Mouse (Mus musculus) lung, postnatal 14 days (tissue): ENCODE results near the gene Slc36a2.

Experiments
- DNase-seq: peaks from one replicate; pipeline ENCODE4 v3.0.0; 2021

Slc36a2 gene

DNA sequence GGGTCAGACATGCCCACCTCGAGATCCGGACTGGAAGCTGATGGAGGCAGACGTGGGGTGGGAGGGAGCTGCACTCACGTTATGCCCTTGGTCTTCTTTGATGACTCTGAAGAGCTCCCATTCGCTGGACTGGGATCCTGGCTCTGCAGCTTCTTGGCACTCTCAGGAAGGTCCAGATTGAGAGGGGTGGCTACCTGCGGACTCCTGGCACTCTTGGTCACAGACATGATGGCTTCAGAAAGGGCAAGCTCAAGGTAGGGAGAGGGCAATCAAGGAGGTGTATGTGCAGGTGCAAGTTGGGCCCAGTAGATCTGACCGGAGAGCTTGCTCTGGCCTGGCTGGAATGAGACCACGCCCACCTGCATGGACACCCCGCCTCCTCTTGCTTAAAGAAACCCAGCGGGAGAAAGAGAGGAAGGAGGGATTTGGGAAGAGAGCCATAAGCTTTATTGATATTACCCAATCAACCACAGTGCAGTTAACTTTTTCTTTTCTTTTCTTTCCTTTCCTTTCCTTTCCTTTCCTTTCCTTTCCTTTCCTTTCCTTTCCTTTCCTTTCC lies at the start of gene Slc36a2:
TSS of gene Slc36a2 (minus strand) at position 345 of the 559 bp plus-strand sequence.
- peak; percentile 52 for DNase-seq

DNA sequence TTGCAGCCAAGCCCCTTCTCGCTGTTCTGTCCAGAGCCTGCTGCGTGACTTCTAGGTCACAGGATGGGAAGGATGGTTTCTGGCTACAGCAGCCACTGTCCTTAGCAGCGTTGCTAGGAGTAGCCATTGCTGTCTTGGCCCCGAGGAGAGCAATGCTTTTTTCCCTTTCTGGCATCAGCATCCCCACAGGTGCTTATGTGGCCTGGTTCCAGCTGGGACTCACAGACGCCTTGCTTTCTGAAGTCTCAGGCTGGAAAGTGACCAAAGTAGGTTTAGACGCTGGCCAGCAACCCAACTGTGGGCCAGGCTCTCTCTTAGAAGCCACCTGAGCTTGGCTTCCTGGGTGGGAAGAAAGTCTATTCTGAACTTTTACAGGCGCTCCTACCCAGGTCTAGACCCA lies 49.4 kb upstream of the Slc36a2 start:
- no peak for DNase-seq

DNA sequence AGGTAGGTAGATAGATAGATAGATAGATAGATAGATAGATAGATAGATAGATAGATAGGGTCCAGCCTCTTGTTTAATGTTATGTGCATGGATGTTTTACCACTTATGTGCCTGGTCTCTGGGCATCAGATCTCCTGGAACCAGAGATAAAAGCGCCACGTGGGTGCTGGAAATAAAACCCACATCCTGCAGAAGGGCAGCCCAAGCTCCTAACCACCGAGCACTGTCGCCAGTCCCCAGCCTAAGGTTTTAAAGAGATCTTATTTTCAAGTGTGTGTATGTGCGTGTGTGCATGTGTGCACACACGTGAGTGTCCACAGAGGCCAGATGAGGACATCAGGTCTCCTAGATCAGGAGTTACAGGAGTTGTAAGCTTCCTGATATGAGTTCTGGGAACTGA lies 46.2 kb upstream of the Slc36a2 start:
- DNase-seq: no peak

DNA sequence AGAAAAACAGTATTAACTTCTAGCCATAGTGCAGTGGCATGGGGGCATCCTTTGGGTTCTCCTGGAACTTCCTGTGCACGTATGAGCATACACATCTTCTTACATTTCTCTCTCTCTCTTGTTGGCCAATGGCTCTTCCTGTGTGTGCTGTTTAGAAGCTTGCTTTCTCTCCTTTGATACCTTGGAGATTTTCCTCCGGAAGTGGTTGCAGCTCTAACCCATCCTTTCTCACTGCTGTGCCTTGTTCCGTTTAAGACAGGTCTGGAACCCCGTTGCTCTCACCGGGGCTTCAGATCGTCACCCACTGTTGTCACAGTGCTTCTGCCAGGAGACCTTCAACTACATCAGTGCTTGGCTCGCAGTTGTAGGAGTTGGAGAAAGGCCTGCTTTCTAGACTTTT lies 36.4 kb upstream of the Slc36a2 start:
- DNase-seq: no peak

DNA sequence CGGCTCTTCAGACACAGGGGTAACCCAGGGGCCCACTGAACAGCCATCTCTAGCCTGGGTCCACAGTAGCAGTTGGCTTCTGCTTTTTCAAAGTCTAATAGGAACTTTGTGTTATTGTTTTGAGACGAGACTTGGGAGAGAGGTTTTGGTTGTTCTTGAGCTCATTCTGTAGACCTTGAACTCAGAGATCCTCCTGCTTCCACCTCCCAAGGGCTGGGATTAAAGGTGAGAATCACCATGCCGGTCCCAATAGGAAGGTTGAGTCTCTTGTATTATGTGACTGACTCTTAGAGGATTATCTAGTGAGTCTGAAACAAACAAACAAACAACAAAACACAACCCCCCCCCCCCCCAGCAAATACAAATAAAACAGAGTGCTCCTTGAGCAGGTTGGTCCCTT lies 33.6 kb upstream of the Slc36a2 start:
- no peak for DNase-seq

DNA sequence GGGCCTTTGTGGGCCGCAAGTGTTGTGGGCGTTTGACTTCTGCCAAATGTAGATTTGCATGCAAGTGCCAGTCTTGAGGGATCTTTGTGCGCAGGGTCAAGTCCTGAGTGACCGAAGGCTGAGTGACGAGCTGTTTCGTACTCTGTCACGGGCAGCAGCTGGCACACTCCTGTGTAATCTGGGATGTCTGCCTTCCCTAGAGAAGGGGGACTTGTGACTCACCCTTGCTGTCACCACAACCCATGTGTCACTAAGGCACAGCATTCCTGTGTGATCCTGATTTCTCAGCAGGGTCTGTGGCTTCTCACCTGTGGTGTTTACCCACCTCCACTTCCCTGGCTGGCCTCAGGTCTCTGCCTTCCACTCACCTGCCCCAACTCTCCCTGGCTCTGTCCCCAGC lies 33.0 kb upstream of the Slc36a2 start:
- no peak for DNase-seq

DNA sequence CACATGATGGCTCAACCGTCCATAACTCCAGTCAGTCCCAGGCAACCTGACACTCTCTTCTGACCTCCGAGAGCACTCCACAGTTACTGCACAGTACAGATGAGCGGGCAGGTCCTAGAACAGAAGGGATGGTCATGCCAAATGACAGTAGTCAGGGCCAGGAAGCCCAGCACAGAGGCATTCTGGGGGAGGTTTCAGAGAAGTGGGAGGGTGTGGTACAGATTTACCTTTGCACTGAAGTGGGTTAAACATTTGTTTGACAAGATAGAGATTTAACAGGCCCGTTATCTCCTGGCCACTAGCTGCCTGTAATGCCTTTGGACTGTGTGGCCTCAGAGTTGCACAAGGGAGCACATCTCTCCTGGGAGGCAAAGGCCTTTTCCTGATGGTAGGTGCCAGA lies 32.5 kb upstream of the Slc36a2 start:
- DNase-seq: no peak

DNA sequence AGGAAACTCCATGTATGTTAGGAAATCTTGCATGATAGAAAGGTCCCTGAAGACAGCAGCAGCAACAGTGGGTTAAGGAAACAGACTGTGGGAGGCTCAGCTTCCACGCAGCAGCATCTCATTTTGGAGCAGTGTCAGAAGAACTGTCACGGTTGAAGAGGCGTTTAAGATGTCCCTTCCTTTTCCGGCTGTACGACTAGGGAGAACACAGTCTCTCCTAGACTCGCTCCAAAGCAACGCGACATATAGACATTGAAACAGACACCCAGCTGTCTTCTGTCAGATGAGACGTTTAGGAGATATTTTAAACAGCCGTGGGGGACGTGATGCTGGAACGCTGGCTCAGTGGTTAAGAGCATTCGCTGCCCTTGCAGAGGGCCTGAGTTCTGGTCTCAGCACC lies 32.0 kb upstream of the Slc36a2 start:
- no peak for DNase-seq

DNA sequence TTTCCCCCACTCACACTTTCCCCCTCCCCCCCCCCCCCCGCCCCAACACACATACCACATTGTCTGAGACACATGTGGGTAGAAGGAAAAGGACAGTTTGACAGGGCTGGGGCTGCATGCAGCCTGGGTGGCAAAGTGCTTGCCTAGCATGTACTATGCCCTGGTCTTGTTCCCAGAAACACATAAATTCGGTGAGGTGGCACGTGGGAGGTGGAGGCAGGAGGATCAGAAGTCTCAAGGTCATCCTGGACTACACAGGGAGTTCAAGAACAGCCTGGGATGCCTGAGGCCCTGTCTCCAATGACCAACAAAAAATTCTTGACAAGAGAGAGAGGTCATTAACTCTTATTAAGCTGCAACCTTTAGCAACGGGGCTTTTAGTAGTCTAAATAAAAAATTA lies 31.2 kb upstream of the Slc36a2 start:
- DNase-seq: no peak

DNA sequence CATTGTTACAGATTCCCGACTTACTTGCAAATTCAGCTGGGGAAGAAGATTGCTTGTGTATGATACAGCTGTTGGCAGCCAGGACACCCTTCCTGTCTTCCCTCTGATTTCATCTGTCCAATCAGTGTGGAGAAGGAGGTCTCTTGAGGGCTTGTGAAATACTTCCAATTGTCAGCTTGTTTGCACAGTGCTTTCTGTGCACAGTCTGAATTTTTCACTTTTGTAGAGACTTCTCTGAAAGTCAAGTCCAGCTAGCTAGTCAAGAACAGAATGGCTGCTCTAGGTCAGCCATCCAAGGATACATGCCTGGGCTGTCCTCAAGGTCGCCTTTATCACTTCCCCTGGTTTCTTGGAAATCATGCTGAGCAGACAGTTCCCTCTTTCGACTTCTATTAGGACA lies 30.1 kb upstream of the Slc36a2 start:
- no peak for DNase-seq

DNA sequence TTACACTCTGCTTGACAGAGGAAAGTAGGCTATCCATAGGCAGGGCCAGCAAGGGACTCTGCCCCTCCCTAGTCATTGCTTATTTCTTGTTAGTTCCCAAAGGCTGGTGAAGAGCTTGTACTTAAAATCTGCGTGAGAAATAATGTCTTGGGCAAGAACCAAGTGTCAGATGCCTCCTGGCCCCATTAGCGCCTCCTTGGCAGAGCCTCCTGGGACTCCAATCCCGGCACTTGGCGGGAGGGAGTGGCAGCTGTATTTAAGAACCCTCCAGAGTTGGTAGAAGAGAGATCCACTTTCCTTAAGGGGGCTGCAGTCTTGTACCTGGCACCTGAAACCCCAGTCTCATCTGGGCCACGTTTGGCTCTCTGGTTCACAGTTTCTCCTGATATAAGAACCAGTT lies 29.3 kb upstream of the Slc36a2 start:
- peak; percentile 11 for DNase-seq

DNA sequence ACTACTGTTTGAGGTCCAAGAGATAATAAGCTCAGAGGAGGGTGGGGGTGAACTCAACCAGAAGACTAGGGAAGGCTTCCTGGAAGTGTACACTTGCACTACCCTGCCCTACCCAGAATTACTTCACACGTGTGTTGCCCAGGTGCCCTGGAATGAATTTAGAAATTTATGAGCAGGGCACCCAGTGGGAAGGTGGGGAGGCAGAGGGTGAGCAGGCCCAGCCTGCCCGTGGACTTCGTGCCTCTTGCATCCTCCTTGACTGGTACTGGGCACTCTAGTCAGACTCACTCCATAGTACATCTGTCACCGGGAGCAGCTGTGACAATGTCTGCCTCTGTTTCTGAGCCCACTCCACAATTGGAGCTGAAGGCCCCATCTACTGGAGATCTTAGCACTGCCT lies 28.6 kb upstream of the Slc36a2 start:
- no peak for DNase-seq

DNA sequence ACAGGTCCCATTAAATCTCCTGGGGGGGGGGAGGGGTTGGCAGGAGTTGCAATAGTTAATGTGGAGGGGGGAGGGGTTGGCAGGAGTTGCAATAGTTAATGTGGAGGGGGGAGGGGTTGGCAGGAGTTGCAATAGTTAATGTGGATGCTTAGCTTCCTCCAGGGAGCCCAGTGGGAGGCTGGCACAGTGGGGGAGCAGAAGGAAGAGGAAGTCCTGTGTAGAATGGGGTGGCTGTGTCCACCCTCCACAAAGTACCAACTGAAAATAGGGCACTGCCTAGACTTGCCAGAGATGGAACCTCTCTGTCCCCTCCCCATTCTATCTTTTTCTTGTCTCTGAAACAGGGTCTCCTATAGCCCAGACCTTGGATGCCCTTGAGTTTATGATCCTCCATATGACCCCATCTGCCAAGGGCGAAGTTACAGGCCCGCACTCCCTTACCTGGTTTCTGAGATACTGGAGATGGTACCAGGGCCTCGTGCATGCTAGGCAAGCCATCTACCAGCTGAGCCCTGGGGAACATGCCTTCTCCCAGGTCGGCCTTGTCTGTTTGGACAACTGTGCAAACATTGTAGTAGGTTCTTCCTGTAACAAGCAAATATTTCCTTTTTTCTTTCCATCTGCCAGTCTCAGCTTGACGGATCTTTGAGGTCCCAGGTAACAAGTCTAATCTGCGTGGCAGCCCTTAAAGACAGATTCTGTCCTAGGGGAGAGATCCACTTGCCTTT lies 24.9 kb upstream of the Slc36a2 start:
- DNase-seq: no peak

DNA sequence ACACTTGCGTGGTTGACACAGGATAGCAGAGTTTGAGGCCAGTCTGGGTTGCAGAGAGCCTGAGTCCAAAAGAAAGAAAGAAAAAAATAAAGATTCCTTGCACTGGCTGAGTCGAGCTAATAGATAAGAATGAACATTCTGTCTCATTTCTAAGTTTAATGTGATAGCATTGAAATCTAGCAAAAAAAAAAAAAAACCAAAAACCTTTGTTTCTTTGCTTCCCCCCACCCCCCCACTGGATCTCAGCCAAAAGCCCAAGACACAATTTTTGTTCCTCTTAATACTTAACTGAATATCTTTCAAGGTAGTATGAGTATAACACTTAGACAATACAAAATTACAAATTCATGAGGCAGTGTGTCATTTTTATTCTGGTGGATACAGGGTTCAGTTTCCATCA lies 24.2 kb upstream of the Slc36a2 start:
- no peak for DNase-seq

DNA sequence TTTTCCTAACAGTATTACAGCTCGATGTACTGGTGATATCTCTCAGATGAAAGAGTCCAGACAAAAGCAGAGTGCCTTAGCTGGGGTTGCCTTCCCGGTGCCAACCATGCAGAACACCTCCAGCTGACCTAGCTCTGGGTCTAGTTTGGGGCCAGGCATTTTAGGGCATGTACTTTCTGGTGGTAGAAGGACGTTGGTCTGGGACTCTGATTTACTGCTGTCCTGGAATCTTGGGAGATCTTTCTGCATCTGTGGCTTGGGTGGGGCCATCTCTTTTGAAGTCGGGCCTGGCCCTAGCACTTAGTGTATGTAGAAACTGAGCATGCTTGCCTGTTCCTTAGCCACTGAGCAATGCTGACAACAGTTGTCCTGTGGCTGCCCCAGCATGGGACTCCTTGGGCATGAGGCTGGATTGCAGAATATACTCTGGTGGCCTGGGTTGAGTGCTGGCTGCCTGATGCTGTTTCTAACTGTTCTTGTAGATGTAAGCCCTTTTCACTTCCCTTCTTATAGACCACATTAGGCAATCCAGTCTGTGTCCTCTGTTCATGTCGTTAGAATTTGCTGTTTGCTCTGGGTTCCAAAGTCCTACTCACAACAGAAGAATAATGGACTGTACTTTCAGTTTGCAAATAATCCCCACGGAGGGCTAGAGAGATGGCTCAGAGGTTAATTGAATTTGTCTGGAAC lies 23.3 kb upstream of the Slc36a2 start:
- DNase-seq: no peak

DNA sequence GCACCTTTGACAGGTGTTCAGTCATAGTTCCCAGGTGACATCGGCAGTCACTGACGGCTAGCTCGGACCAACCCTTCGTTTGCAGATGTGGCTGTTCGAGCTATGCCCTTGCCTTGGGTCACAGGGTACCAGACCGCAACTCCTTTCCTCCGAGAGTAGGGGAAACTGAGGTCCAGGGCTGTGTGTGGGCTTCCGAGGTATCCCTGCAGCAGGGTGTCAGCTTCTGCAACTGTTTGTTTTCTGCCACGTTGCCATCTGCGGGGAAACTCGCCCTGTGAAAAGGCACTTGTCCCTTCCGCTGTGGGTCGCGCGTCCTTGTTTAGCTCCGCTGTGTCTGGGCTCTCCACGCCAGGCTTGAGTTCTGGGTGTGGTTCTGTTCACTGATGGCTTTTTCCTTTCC lies 19.7 kb upstream of the Slc36a2 start:
- DNase-seq: peak; percentile 39

DNA sequence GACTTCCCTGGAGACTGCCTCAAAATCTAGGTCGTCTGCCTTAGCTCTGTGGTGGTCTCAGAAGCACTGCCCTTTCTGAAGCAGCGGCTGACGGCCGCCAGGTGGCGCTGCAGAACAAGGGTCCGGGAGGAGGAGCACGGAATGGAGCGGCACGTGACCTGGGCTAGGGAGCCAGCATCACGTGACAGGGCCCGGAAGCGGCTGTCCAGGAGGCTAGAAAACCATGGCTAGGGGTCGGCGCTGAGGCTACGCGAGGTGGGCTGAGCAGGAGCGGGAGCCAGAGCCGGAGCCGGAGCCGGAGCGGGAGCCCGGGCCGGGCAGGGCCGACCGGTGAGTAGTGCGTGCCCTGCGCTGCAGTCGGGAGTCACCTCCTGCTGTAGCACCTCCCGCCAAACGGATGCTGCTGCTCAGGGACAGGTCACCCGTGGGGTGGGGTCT lies 19.3 kb upstream of the Slc36a2 start, which contains the start of gene Slc36a1:
TSS of gene Slc36a1 (plus strand) at position 192 of the 438 bp plus-strand sequence.
- peak; percentile 99 for DNase-seq

DNA sequence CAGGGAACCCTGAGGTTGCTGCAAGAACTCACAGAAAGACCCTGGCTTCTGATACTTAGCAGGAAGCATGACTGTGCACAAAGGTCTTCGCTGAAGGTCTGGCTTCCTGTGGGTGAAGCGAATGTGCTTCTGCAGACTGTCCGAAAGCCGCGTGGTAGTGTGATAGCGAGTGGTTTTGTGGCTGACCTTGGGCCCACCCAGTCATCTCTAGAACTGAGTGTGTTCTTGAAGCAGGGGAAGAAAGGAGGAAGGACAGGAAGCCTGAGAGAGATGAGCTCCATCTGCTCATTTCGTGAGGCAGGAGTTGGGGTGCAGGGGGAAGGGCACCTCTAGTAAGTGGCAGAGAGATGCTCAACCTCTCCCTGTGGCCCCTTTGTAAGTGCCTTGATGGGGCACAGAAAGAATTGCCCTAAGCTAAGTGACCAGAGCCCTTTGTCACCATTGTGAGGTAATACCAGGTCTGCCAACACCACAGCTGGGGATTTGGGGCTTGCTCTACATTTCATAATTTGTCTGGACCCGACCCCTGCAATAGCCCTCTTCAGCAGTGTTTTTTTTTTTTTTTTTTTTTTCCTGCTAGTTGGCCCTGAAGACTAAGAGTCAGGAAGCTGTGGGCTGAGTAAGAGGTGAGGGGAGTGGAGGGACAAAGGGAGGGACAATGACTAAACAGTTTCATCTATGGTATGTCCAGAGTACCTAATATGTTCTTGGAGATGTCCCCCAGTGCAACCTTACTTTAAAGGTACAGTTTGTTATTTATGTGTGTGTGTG lies 13.0 kb upstream of the Slc36a2 start:
- DNase-seq: no peak

DNA sequence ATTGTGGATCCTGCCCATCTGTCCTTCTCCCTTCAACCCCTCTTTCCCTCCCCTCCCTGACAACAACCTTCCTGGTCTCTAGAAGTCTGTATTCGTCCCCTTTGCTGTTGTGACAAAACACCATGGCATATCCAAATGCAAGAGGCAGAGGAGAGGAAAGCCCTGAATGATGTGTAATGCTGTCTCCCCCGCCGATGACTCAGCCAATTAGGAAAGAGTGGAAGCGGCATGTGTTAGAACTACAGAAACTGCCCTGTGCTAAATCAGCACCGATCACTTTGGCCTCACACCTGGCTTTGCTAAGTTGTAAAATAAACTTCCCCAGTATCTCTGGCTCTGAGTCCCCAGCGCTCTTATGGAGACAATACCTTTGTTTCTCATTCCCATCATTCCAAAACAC lies 12.2 kb upstream of the Slc36a2 start:
- no peak for DNase-seq

DNA sequence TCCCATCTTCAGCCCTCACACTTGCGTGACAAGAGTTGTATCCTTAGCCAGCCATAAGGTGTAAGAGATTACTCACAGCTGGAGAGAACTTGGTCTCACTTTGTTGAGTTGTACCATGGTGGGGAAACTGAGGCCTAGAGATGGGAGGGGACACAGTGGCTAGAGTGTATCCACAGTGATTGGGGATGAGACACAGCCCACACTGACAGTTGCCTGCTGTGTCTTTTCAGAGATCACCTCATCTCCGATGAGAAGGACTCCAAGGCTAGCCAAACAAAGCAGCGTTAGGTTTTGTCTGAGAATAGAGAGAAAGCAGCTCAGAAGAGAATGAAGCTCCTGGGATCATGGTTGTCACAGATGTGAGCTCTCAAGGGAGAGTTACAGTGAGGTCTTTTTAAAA lies 5.3 kb upstream of the Slc36a2 start:
- peak; percentile 63 for DNase-seq

DNA sequence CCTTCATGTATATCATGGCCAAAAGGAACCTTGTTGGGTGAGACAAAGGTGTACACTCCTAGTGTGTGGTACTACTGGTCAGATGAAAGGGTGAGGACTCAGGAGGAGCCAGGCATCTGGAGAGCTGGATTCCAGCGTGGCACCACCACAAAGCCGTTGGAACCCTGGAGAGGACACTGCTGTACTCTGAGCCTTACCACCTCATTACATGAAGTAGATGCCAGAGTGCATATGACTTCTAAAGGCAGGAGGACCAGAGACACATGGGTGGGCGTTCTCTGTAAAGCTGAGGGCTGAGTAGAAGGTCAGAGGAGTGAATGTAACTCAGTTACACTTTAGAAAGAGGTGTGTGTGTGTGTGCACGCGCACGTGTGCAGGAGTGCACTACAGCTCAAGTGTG lies 2.9 kb upstream of the Slc36a2 start:
- no peak for DNase-seq

DNA sequence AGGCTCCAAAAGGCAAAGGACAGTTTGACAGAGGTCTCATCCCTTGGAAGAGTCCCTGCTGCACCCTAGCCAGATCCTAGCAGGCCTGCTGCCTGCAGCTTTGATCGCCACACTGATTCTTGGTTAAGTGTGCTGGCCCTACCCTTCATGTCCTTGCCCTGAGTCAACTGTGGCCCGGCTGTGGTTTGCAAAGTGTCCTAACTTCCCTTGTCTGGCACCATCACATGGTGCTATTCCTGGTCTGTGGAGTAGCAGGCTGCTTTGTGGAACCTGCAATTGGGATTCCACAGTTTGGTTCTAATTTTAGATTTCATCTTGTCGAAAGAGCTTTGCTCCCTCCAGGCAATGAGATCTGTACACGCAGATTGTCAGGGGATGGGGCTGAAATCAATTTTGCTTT lies 2.4 kb upstream of the Slc36a2 start:
- DNase-seq: no peak

DNA sequence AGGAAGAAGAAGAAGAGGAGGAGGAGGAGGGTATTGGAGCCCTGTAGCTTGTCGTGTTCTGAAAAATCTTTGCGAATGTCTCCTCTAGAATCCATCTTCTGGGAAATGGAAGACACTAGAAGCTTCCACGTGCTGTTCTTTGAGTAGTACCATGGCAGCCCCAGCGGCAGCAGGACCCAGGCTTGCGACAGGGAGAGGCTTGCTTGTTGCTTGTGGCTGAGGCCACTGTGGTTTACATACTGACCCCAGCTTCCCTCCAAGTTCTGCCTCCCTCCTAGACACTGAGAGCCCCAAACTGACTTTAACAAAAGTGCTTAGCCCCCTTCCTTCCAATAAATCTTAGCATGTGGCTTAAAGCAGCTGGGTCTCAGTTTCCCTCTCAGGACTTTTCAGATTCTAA lies 631 bp downstream of the Slc36a2 start:
- no peak for DNase-seq

DNA sequence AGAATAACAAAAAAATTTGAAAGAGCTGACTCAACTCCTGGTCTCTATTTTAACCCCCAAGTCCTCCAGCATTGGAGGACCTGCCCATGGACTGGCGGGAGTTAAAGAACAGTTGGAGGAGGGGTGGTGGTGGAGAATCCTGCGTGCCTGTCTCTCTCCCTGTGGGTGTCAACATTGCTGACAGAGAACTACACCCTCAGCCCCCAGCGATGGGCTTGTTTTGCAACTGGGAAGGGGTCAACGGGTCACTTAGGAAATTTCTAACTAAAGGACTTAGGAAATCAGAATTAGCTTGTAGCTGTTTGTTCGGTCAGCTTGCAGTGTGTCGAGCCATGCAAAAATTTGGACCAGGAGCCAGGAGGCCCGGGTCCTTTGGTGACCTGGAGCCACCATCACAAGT lies 1.8 kb downstream of the Slc36a2 start:
- peak; percentile 39 for DNase-seq
